Comparison of ENCODE assay signal across 11 mouse cellular contexts in genomic region chr5:142973971-142974370, GRCm38 (mm10). TPM values are rescaled to one million over a fixed set of nuclear protein-coding genes. Genes with fewer than 3 reads are reported as not detected.
DNase-seq lines count a peak whose midpoint lies in the region; ATAC-seq lines count a peak whose summit lies in the region.
"Had no signal": no experiment of that assay in that cellular context is flagged by ENCODE, and none has a peak within 500 bp of the region (broad histone marks: within the 10 kb centered on the region; RNA-seq: fewer than 3 reads in every experiment).

No protein-coding gene starts in this region.

- peaks cover 28% of the 10 kb centered on the region for H3K36me3 ChIP-seq in heart, embryonic 15.5 days
- H3K36me3 ChIP-seq in embryonic facial prominence, embryonic 12.5 days: peaks cover 51% of the 10 kb centered on the region
- H3K36me3 ChIP-seq in limb, embryonic 15.5 days: peaks cover 54% of the 10 kb centered on the region

- no peak overlapping the region for H3K9ac ChIP-seq in heart, embryonic 15.5 days
- no peak overlapping the region for H3K9ac ChIP-seq in embryonic facial prominence, embryonic 12.5 days
- H3K9ac ChIP-seq in limb, embryonic 15.5 days: no peak overlapping the region
- H3K9ac ChIP-seq: liver, embryonic 12.5 days had no signal

- WGBS in heart, embryonic 15.5 days: 53% methylated on average over 3 of the region's 3 CpGs
- 53% methylated on average over 3 of the region's 3 CpGs for WGBS in embryonic facial prominence, embryonic 12.5 days
- 43% methylated on average over 3 of the region's 3 CpGs for WGBS in limb, embryonic 15.5 days

- no peak for ATAC-seq in heart, embryonic 15.5 days (replicated peaks; ENCODE audit: insufficient number of reproducible peaks, insufficient read depth, low FRiP score, low read depth)
- no peak for ATAC-seq in embryonic facial prominence, embryonic 12.5 days (ENCODE audit: insufficient number of reproducible peaks, insufficient read depth, low FRiP score, low TSS enrichment)
- ATAC-seq in limb, embryonic 15.5 days (ENCODE audit: insufficient number of reproducible peaks, low FRiP score, low TSS enrichment, low read depth): no peak

- no peak overlapping the region for H3K4me3 ChIP-seq in heart, embryonic 15.5 days
- no peak overlapping the region for H3K4me3 ChIP-seq in embryonic facial prominence, embryonic 12.5 days
- no peak overlapping the region for H3K4me3 ChIP-seq in limb, embryonic 15.5 days
- H3K4me3 ChIP-seq: liver, embryonic 12.5 days; megakaryocyte, embryonic 14.5 days had no signal

- H3K4me2 ChIP-seq in heart, embryonic 15.5 days: no peak overlapping the region
- H3K4me2 ChIP-seq in embryonic facial prominence, embryonic 12.5 days (replicated peaks): no peak overlapping the region
- H3K4me2 ChIP-seq in limb, embryonic 15.5 days: no peak overlapping the region

- H3K4me1 ChIP-seq in heart, embryonic 15.5 days (replicated peaks): peaks cover 17% of the 10 kb centered on the region
- H3K4me1 ChIP-seq in embryonic facial prominence, embryonic 12.5 days: no peaks in the 10 kb centered on the region
- peaks cover 19% of the 10 kb centered on the region for H3K4me1 ChIP-seq in limb, embryonic 15.5 days

- 0 out of 2 replicates have a peak overlapping the region, but pooled peaks have one; percentile 2 for H3K27ac ChIP-seq in heart, embryonic 15.5 days
- H3K27ac ChIP-seq in embryonic facial prominence, embryonic 12.5 days: peak overlapping the region; percentile 64; the same call in 1 of the 2 replicates
- 0 out of 2 replicates have a peak overlapping the region, but pooled peaks have one; percentile 27 for H3K27ac ChIP-seq in limb, embryonic 15.5 days
- H3K27ac ChIP-seq: liver, embryonic 12.5 days had no signal

- H3K27me3 ChIP-seq in heart, embryonic 15.5 days: no peaks in the 10 kb centered on the region
- H3K27me3 ChIP-seq in embryonic facial prominence, embryonic 12.5 days: no peaks in the 10 kb centered on the region
- no peaks in the 10 kb centered on the region for H3K27me3 ChIP-seq in limb, embryonic 15.5 days

- no peaks in the 10 kb centered on the region for H3K9me3 ChIP-seq in heart, embryonic 15.5 days (replicated peaks)
- H3K9me3 ChIP-seq in embryonic facial prominence, embryonic 12.5 days: no peaks in the 10 kb centered on the region
- H3K9me3 ChIP-seq in limb, embryonic 15.5 days: no peaks in the 10 kb centered on the region

- DNase-seq in heart, adult 8-10 months (ENCODE audit: low spot score): no peak
- DNase-seq in 3134 (ENCODE audit: extremely low read depth, insufficient read length, low spot score): peak; percentile 58
- DNase-seq in cerebellum, adult 8-10 months: no peak
- no peak for DNase-seq in heart, adult 11 months
- no peak for DNase-seq in cerebellum, adult 11-12 months
- DNase-seq: heart, postnatal 4 days had no signal

RNA-seq across cellular contexts. Expression of gene Fscn1, which starts 13.8 kb away (rescaled TPM):
- polyA plus RNA-seq in heart, embryonic 15.5 days (2015; fragmentation: Nextera tagmentation; extraction: Ambion mirVana): 108 and 137 TPM in 2 replicates
- 10 to 100 TPM in 3 of 4 experiments, 1 to 10 TPM in 1; 9.9 to 28.6 (median 23.6) TPM for total RNA-seq in heart, adult 8-10 months (2022)
- 506 and 520 TPM in 2 replicates for polyA plus RNA-seq in embryonic facial prominence, embryonic 12.5 days (2016; fragmentation: Nextera tagmentation; extraction: Ambion mirVana)
- 308 and 341 TPM in 2 replicates for polyA plus RNA-seq in limb, embryonic 15.5 days (2015; fragmentation: Nextera tagmentation; extraction: Ambion mirVana)

Comparison
In these comparisons a context has a peak if more than half of its experiments do, and no peak if none do; other contexts are left out.
1. H3K27ac ChIP-seq: peak in every context shown above with its lines; median percentile 64 in embryonic facial prominence, embryonic 12.5 days; 27 in limb, embryonic 15.5 days; 2 in heart, embryonic 15.5 days.